Mouse (Mus musculus) stomach, postnatal 0 days (tissue): ENCODE measurements at regions not wholly inside any gene's neighbourhood (a gene's known extent, or its start where the extent isn't known, plus 50 kb on each side); places are given as distances from the start of the nearest gene placed in this dataset.
"Not testable (repeated sequence)": the region's sequence is repeated elsewhere in the genome, so short reads cannot be mapped to it uniquely, and the experiment has no call there.

Experiments used
- ATAC-seq: fragments of 200-750 bp; cut with Nextera tagmentation; 2 replicates; pipeline ENCODE4 v1.8.0; 2017; ENCODE audit not compliant: low FRiP score, low TSS enrichment
- DNase-seq: peaks from one replicate; pipeline ENCODE4 v3.0.0-alpha.2; 2016; ENCODE audit warnings: low spot score
- H3K27ac ChIP-seq: fragments of 300-500 bp; sonication (generic); replicated peaks from 2 replicates; pipeline ENCODE4 v1.5.1; 2014; ENCODE audit warnings: mild to moderate bottlenecking, control low read depth
- H3K27me3 ChIP-seq: fragments of 300-500 bp; sonication (generic); 2 replicates; pipeline ENCODE4 v1.6.1; 2014; ENCODE audit warnings: low read length; ENCODE audit not compliant: control insufficient read depth, insufficient read depth
- H3K36me3 ChIP-seq: fragments of 300-500 bp; sonication (generic); 2 replicates; pipeline ENCODE4 v1.6.1; 2014; ENCODE audit warnings: low read length, mixed read lengths; ENCODE audit not compliant: control insufficient read depth, insufficient read depth
- H3K4me1 ChIP-seq: fragments of 300-500 bp; sonication (generic); replicated peaks from 2 replicates; pipeline ENCODE4 v1.6.1; 2014; ENCODE audit warnings: antibody characterized with exemption; ENCODE audit not compliant: control insufficient read depth, insufficient read depth
- H3K4me2 ChIP-seq: fragments of 300-500 bp; sonication (generic); replicated peaks from 2 replicates; pipeline ENCODE4 v1.6.1; 2014; ENCODE audit warnings: low read depth, mild to moderate bottlenecking, control low read depth, moderate library complexity
- H3K4me3 ChIP-seq: fragments of 300-500 bp; sonication (generic); 2 replicates; pipeline ENCODE4 v1.5.1; 2014; ENCODE audit warnings: low read depth, low read length, control low read depth
- H3K9ac ChIP-seq: fragments of 300-500 bp; sonication (generic); 2 replicates; pipeline ENCODE4 v1.6.1; 2014; ENCODE audit warnings: mild to moderate bottlenecking, low read length, control low read depth, mixed read lengths
- H3K9me3 ChIP-seq: fragments of 300-500 bp; sonication (generic); 2 replicates; pipeline ENCODE4 v1.6.1; 2016; ENCODE audit warnings: low read length; ENCODE audit not compliant: control insufficient read depth
- CTCF ChIP-seq: IDR thresholded peaks from 2 replicates; pipeline ENCODE4 v1.5.1; 2016; ENCODE audit warnings: antibody characterized with exemption, low read depth, mild to moderate bottlenecking, moderate library complexity
- WGBS: fragments of 180-500 bp; shearing (Covaris S2); extraction: QIAGEN DNeasy Blood & Tissue Kit; methylation state at CpG from one replicate; pipeline ENCODE4 v1.1.7; 2014; 5-methylcytosine and 5-hydroxymethylcytosine counted together

GRCm38 (mm10) chr14:53349111-53349510 is 853.6 kb upstream of the Olfr1507 start:
- H3K9me3 ChIP-seq, H3K9ac ChIP-seq, H3K4me1 ChIP-seq, H3K4me3 ChIP-seq, ATAC-seq, H3K27ac ChIP-seq, H3K27me3 ChIP-seq, DNase-seq, H3K36me3 ChIP-seq, H3K4me2 ChIP-seq: not testable (repeated sequence)
- TF ChIP-seq CTCF: peak; percentile 46

GRCm38 (mm10) chr14:53345568-53345967 is 850.0 kb upstream of the Olfr1507 start:
- not testable (repeated sequence) for H3K9ac ChIP-seq, H3K9me3 ChIP-seq, H3K36me3 ChIP-seq, H3K27ac ChIP-seq, DNase-seq, H3K4me3 ChIP-seq, H3K4me1 ChIP-seq, H3K27me3 ChIP-seq, ATAC-seq, H3K4me2 ChIP-seq
- WGBS: 46% methylated on average over 2 of the region's 2 CpGs
- TF ChIP-seq CTCF: peak; percentile 58

GRCm38 (mm10) chr14:53343849-53344248 is 848.3 kb upstream of the Olfr1507 start:
- WGBS: 61% methylated on average over 5 of the region's 5 CpGs
- not testable (repeated sequence) for ATAC-seq, H3K9ac ChIP-seq

GRCm38 (mm10) chr14:53339167-53339566 is 843.6 kb upstream of the Olfr1507 start:
- not testable (repeated sequence) for H3K4me3 ChIP-seq, H3K27me3 ChIP-seq, H3K9ac ChIP-seq, H3K36me3 ChIP-seq, H3K4me2 ChIP-seq, H3K27ac ChIP-seq, ATAC-seq, DNase-seq, H3K9me3 ChIP-seq, H3K4me1 ChIP-seq
- WGBS: no CpG with 5 or more reads among the region's 4 CpGs

More at GRCm38 (mm10) chr14:53343849-53344248, 848.3 kb upstream of the Olfr1507 start:
- H3K4me2 ChIP-seq, H3K27me3 ChIP-seq, H3K36me3 ChIP-seq, DNase-seq, H3K27ac ChIP-seq, H3K9me3 ChIP-seq, H3K4me3 ChIP-seq, H3K4me1 ChIP-seq: not testable (repeated sequence)

- DNase-seq, H3K9me3 ChIP-seq, H3K36me3 ChIP-seq, H3K4me1 ChIP-seq, ATAC-seq, H3K9ac ChIP-seq, H3K27me3 ChIP-seq, H3K4me3 ChIP-seq, H3K4me2 ChIP-seq, H3K27ac ChIP-seq: not testable (repeated sequence)
- 48% methylated on average over 3 of the region's 8 CpGs for WGBS
Measured at GRCm38 (mm10) chr14:53337446-53337845, 841.9 kb upstream of the Olfr1507 start.

- not testable (repeated sequence) for H3K36me3 ChIP-seq, H3K9me3 ChIP-seq, ATAC-seq, DNase-seq, H3K27ac ChIP-seq, H3K4me3 ChIP-seq, H3K9ac ChIP-seq, H3K27me3 ChIP-seq, H3K4me2 ChIP-seq, H3K4me1 ChIP-seq
- WGBS: 8% methylated on average over 1 of the region's 2 CpGs
Measured at GRCm38 (mm10) chr14:53336705-53337104, 841.2 kb upstream of the Olfr1507 start.

GRCm38 (mm10) chr14:53334451-53334850 is 838.9 kb upstream of the Olfr1507 start:
- H3K9me3 ChIP-seq, ATAC-seq, H3K36me3 ChIP-seq, DNase-seq, H3K4me1 ChIP-seq, H3K27me3 ChIP-seq, H3K27ac ChIP-seq, H3K4me3 ChIP-seq, H3K9ac ChIP-seq, H3K4me2 ChIP-seq: not testable (repeated sequence)
- no CpG with 5 or more reads among the region's 4 CpGs for WGBS

- H3K27me3 ChIP-seq, H3K27ac ChIP-seq, DNase-seq, H3K4me1 ChIP-seq, H3K4me3 ChIP-seq, H3K9ac ChIP-seq, H3K36me3 ChIP-seq, H3K4me2 ChIP-seq, H3K9me3 ChIP-seq, ATAC-seq: not testable (repeated sequence)
Measured at GRCm38 (mm10) chr14:53331153-53331552, 835.6 kb upstream of the Olfr1507 start.

- H3K9me3 ChIP-seq, H3K27ac ChIP-seq, H3K27me3 ChIP-seq, ATAC-seq, H3K4me2 ChIP-seq, H3K36me3 ChIP-seq, H3K4me1 ChIP-seq, H3K9ac ChIP-seq, DNase-seq, H3K4me3 ChIP-seq: not testable (repeated sequence)
- WGBS: no CpG with 5 or more reads among the region's 7 CpGs
Measured at GRCm38 (mm10) chr14:53324367-53324766, 828.8 kb upstream of the Olfr1507 start.
